Mouse (Mus musculus) embryonic facial prominence, embryonic 12.5 days (tissue): ENCODE measurements around the gene Rassf2. TPM values are rescaled to one million over a fixed set of nuclear protein-coding genes. Genes with fewer than 3 reads are reported as not detected.

Source experiments
- polyA plus RNA-seq: library from polyadenylated mRNA; unstranded; fragments of >200 nt; fragmentation: Nextera tagmentation; extraction: Ambion mirVana; gene quantifications from 2 replicates; pipeline ENCODE4 v1.2.1, GENCODE M21; 2016

Rassf2 gene
- polyA plus RNA-seq, 1 experiment from 2014 or later = 8.5 TPM

Other genes starting within 250 kb of the Rassf2 start
- gene Erv3, start 170.5 kb downstream of the Rassf2 start, polyA plus RNA-seq = not detected in 2 replicates
- gene Prnp, start 120.3 kb downstream of the Rassf2 start, polyA plus RNA-seq = 47.0 and 49.2 TPM in 2 replicates
- not detected in 2 replicates for gene Prn, start 120.3 kb downstream of the Rassf2 start, polyA plus RNA-seq
- gene Prnd, start 79.4 kb downstream of the Rassf2 start, polyA plus RNA-seq = 26.5 and 32.1 TPM in 2 replicates
- gene Slc23a2, start 114.8 kb upstream of the Rassf2 start, polyA plus RNA-seq = 15.0 and 16.4 TPM in 2 replicates
- 47.6 and 54.8 TPM in 2 replicates for gene Tmem230, start 217.5 kb upstream of the Rassf2 start, polyA plus RNA-seq
- gene Pcna, start 223.1 kb upstream of the Rassf2 start, polyA plus RNA-seq = 259 and 261 TPM in 2 replicates
- gene Cds2, start 232.9 kb upstream of the Rassf2 start, polyA plus RNA-seq = 30.1 and 32.7 TPM in 2 replicates